Mouse (Mus musculus) layer of hippocampus, postnatal 14 days (tissue): ENCODE results near the gene Cubn. TPM values are rescaled to one million over a fixed set of nuclear protein-coding genes. Genes with fewer than 3 reads are reported as not detected.

Experiments
- DNase-seq, 2 experiments: peaks; one replicate each; pipeline ENCODE4 v3.0.0; 2021 to 2022; ENCODE audit warnings: low spot score in 2 of 2, mixed read lengths in 1 of 2
- total RNA-seq, 2 experiments: library from RNA; stranded (reverse); gene quantifications; 2 replicates each; pipeline ENCODE4 v1.2.3; 2021

Gene Cubn
- total RNA-seq, 2 experiments from 2014 or later: 0.25 to 0.29 TPM

DNA sequence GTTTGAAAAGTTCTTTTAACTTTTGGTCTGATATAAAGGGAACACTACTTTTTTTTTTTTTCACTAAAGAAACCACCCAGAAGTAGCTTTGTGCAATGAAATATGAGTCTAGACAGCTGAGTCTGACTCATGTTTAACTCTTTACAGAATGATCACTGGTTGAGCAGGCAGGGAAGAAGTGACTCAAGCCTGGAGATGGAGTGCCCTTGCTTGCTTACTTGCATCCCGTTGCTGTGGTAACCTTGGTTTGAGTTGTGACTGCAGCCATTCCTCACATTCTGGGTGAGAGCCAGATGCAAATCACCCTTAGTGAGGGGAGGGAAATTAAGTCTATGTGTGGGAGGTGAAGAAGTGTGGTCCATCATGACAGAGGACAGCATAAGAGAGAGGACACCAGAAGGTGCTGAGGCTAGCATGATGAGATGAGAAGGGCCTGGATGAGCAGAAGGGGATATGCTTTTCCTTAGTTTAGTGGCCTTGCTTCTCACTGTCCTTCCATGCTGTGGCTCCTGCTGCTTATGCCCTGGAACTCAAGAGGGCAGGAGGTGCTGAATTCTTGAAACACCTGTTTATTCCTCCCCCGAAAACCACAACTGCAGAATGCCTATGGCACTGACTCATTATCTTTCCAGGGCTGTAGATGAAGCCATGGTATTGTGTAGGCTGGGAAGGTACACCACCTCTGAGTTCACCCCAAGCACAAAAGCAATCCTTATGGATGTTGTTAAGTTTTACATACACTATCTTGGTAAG, 81.7 kb downstream of the Cubn start:
- DNase-seq: no peak

DNA sequence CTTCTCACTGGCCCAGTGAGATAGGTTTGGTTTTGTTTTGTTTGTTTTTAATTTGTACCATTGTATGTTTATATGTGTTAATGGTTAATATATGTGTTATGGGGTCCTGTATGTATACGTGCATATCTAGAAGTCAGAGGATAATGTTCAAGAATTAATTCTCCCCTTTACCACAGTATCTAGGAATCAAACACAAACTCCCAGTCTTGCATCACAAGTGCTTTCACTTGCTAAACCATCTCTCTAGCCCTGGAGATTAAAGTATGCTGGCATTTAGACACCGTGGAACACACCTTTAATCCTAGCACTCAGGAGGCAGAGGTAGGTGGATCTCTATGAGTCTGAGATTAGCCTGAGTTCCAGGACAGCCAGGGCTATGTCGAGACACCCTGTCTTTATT, 83.3 kb downstream of the Cubn start:
- no peak for DNase-seq

DNA sequence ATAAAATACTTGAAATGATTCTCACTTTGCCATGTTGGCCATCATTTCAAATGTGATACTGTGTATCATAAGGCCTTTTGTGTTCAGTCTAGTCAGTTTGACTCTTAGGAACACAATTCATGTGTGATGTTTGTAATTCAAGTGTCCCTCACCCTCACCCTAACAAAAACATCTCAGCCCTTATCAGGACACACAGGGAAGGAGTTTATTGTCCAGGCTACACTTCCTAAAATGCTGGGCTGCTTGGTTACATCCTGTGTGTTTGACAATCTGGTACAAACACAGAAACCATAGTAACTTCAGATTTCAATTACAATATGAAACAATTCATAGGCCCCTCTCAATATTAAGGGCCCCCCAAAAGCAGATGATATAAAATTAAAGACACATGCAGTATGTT, 83.9 kb downstream of the Cubn start:
- DNase-seq: no peak

DNA sequence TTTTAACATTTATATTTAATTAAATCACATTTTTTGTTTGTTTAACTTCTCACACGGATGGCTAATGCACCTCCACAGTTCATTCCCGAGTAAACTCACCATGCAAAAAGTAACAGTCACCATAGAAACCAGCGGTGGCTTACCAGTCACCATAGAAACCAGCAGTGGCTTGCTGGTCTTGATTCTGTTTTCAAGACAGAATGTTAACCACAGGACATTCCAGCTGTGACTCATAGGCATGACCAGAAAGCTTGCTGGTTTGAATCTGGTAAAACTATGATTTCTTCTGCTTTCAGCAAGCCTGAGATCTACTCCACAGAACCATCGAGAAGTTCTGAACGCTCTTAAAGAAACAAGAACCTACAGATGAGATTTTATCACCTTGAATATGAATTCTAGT, 84.3 kb downstream of the Cubn start:
- DNase-seq: no peak

DNA sequence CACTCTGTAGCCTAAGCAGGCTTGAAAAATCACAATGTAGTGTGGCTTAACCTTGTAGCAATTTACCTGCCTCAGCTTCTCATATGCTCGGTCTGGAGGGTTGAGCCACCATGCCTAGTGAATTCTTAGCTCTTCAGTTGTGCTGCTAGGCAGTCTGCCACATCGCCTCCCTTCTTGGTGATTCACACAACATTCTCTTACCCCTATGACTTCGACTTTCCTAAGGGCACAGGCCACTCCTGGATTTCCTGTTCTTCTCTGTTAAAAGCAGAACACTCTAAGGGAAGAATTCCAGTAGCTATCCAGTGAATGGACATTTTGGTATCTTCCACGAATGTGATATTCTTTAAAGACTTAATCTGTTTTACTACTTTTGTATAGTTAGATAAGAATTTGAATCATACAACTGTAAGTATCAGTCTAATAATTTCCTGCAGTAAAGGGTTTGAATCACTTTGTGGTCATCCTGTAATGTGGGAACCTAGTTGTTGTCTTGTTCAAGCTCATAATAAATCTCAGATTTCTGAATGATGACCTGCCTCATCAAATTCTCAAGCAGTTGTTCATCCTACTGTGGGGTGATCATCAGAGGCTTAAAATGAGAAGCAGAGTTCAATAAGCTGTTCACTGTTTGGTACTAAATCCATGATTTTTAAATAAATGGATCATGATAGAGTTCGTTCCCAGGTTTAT, 86.5 kb downstream of the Cubn start:
- DNase-seq: no peak

DNA sequence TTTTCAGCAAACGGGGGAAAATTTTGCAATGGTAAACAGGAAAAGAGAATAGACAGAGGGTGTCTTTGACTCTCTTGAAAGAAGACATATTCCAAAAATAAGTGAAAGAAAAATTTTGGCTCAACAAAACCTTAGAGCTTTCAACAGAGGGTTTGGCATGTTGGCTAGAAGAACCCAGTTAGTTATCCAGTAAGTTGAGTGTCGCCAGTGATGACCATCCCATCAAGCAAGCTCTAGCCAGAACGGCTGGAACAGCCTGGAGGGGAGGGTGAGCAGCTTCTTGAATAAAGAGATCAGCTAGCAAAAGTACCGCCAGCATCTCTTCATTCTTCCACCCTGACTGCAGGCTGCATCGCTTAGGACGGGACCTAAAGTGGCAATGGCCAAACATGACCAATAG, 90.8 kb downstream of the Cubn start:
- no peak for DNase-seq

DNA sequence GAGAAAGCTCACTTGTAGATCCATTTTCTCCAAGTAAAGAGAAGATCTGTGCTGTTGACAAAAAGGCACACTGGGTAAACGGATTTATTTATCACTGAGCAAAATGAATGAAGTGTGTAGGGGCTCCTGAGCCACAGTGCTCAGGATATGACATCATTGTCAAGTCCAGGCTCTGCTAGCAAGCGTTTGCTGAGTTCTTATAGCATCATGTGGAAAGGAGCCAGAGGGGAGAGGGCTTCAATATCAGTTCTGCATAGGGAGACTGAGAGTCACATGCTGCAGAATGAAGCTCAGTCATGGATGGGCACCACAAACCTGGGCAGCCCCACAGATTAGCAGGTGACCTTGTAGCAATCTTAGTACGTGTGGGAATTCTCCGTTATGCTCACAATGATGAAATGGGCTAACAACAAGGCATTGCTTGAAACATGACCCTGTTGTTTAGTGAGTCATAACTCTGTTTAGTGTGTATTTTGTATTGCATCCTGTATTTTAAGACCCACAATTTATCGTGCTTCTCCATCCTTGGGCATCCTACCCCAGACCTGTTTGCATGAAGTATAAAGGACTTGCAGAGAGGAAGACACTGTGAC, 92.0 kb downstream of the Cubn start:
- DNase-seq: no peak

DNA sequence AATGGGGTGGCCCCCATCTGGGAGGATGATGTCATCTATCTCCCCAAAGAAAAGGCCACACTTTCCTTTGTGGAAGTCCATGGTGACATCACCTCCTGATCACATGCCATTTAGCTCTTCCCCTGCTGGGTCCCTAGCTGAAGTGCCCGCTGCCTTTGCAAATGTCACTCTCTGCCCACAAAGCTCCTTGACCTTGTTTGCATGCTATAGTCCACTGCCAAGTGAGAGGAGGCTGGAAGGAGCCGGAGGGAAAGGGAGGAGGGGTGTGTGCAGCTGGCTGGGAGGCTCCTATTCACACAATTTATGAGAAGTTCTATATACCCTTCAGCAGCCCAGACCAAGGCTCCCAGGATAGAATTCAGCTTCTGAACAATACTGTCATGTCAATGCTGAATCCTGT, 92.7 kb downstream of the Cubn start:
- no peak for DNase-seq

DNA sequence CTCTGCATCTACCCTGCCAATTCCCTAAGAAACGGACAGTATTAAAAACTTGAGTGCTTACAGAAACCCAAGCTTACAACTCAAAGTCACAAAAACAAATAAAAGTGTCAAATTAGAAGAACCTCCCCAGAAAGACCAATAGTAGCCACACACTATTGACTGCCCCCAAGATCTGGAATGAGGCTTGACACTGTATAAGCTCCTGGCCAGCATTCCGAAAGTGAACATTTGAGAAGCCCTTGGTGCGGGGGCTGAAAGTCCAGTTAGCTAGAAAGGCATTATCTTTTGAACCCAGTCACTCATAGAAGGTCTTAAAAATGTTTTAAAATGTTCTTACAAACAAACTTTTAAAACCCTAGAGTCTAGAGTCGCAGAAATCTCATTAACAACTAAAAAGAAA, 93.1 kb downstream of the Cubn start:
- DNase-seq: no peak

DNA sequence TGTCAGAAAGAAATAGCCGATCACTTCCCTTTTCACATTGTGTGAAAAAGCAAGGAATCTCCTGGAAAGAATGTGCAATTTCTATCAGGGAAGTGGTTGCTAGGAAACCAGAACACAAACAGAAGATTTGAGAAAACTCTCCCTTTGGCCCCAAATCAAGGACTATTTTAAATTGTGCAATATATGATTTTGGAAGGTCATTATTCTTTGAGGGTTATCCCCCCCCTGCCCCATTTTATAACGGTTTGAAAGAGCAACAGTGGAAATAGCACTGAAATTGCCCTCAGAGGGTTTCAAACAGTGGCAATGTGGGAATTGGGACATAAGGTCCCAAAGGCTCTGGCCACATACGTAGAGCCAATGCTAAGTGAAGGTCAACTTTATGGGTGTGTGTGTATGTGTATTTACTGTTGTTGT, 95.5 kb downstream of the Cubn start:
- no peak for DNase-seq

DNA sequence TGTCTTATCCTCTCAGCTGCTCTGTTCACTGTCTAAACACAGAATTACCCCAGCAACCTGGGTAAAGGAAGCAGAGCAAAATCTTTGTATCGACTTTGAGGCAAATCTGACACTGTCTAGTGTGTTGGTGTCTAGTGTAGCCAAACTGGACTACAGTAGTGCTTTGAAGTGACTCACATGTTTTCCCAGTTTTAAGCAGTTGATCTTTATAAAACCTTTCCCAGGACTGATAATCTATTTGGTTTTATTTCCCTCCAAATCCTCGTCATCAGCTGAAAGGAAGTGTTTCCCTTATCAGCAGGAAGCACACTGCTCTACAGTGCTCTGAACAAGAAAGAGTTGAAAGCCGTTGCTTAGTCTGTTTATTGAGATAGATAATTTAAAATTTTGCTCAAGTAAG, 100.6 kb downstream of the Cubn start:
- DNase-seq: no peak

DNA sequence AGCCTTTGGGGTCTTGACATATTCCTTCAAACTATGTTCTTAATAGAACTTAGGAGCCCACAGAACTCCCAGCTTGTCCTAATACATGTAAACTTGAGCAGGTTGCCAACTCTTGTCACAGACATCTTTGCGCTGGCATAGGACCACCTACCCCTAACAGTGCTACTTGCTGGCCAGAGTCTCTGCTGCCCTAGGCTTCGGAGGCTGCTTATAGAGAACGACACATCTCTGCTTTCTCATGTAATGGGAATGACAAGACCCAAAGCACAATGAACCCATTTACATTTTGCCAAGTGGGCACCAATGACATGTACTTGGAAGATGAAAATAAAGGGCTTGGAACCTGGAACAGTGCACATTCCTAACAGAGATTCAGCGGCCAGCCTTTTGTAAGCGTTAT, 105.0 kb downstream of the Cubn start:
- DNase-seq: no peak

DNA sequence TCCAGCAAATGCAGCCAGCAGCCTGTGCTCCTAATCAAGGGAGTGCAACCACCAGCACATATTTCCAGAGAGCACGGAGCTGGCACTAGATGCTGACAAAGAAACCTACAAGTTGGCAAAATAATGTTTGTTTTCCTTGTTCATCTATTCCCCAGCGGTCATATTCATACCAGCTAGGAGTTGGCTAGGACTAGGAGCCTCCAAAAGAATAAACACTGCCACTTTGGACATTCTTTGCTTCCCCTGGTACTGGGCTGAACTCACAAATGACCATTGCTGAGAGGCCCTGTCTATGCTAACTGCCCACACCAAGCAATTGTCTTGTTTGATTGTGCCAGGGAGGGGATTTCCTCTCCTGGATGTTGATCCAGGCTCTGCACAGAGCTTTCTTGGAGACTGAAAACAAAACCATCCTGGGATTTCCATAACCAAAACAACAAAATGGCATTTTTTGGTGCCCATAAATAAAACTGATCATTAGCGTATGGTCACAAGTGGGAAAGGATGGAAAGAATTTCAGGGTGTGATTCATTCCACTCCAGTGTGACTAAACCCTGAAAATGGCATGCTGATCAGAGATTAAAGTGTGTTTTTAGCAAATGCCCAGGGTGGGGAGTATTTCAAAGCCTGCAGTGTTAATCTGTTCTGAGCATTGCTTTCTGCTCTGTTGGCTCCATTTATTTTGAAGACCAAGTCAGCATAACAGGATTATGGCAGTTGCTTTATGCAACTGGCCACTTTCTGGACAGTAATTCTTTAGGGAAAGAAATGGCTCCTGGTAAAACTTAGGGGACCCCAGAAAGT, 105.9 kb downstream of the Cubn start:
- DNase-seq: no peak

DNA sequence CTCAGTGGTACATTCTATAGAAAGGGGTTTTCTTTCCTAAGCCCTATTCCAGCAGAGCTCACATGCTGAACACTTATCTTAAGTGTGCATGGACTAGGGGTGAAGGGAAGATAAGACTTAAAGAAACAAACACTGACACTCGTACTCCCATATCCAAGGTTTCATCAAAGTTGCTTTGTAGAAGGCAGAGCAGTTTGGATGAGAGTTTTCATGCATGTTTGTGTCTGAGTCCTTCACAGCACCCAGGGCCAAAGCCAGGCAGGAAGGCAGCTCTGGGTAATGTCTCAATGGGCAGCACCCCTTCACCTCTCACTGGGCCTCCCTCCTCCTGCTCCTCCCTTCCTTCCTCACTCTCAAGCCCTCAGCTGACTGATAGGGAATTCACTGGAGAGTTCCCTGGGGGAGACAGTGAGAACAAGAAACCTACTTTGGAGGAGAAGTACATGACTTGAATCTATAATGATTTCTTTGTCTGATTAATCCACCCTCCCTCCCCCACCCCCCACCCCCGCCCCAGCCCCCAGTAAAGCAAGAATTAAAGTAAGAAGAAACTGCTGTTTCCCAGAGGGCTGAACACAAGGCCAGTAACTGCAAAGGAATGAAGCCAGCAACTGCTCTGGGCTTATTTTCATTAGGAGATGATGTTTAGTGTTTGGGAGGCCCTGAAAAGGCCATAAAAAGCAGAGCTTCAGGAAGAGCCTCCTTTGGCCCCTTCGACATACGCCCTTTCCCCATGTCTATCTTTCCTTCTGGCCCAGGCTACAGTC, 106.7 kb downstream of the Cubn start:
- DNase-seq: peak in 1 of 2 experiments; percentile 12

DNA sequence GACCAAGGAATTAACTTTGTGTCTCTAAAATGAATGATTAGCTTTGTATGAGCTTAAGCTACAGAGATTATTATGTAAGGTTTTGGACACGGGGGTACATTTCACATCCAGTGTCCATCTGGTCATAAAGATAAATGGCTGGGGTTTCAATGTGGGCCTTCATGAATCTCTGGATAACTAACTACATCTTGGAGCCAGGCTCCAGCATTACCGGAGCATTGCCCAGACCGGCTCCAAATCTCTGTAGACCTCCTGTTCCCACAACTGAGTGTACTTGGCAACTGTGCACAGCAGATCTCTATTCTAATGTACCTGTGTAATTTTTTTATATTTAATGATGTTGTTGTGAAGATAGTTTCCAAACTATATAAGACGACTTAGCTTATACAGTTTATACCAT, 115.4 kb downstream of the Cubn start:
- DNase-seq: peak in 1 of 2 experiments; percentile 61

DNA sequence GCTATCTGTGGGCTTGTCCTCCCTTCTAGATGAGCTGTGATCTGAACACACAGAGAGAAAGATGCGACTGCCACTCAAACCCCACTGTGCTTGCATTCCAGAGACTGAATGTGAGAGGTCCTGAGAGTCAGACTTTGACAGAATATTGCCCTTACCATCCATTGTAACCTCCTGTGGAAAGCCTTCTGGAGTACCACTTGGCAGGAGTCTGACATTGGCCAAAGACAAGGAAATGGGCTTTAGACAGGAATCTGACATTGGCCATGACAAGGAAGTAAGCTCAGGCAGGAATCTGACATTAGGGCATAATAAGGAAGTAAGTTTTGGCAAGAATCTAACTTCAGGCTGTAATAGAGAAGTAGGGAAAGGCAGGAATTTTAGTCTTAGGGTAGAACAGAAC, 118.3 kb downstream of the Cubn start:
- DNase-seq: no peak

DNA sequence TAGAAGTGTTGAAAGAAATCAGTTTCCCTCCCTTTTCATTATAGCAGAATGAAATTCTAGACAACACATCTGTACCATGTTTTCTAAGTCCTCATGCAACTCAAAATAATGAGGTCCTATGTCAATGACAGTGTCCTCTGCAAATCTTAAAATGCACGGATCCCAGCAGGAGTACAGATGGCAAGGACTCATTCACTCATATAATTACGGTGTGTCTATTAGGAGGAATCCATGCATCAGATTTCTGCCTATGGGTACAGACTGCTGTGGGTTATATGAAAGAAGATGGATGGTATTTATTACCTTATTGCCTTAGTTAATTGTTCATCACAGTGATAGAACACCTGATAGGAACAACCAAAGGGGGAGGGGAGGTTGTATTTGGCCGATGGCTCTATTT, 118.8 kb downstream of the Cubn start:
- no peak for DNase-seq

DNA sequence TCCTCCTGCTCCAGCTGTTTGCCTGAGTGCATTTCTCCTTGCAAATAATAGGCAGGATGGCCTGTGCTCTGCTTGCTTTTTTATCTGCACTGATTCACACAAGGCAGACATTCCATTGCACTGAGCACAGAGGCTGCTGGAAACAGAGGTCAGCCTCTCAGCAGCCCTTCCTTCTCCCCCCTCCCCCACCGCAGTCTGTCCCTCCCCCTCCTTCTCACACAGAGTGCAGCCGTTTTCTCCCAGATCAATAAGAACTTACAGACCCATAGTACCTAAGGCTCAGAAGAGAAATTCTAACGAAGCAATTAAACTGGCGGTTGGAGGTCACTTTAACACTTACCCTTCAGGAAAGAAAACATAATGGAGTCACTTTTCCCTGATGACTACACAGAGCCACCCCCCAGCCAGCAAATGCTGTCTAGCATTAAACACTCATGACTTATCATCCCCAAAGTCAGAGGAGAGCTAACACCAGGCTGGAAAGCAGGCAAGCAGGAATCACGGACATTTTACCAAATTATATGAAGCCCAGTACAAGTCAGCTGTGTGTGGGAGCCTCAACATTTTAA, 119.3 kb downstream of the Cubn start:
- DNase-seq: no peak

DNA sequence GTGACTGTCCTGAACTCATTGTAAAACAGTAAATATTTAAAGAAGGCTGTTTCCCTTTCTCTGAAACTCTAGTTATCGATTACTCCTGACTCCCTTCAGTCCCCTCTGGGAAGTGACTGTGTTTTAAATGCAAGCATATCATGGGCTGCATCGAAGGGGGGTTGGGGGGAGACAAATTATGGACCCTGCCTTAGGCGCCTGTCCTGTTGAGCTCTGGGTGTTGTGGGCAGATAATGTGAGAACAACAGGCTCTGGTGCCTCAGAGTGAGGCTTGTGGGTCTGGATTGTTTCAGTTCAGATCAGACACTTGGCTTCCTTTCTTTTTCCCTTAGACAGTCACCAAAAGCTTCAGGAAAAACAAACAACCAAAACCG, 119.8 kb downstream of the Cubn start:
- DNase-seq: no peak

DNA sequence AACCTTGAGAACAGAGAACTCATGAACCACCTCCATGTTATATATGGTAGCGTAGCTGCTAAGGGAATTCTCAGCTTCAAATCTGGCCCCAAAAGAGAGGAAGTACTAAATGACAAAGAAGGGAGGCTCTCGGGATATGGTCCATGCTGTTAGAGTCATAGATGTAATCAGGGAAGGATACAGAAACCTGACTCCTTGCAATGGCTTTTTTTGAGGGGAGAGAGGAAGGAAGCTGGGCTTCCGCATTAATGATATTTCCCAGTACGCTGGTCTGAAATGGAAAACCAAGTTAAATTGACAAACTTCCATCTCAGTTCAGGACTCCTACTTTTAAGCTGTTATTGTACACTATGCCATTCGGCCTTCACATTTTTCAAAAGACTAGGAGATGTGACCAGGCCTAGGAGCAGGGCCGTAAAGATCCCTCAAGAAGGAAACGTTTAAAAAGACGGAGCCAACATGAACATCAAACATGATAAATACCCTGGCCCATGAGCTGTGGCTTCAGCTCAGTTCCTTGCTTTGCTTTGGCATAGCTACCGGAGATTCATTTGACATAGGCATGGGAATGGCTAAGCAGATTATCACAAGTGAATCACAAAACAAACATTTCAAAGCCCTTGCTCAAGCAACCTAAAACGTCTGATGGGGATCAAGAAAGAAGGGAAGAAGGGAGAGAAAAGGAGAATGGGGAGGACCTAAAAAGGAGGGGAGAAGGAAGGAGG, 120.4 kb downstream of the Cubn start:
- no peak for DNase-seq
